Mouse (Mus musculus) thymus, adult 2 months (tissue): ENCODE data around the gene Srf.

Source experiments
- CTCF ChIP-seq: fragments of 200-500 bp; IDR thresholded peaks from 2 replicates; pipeline ENCODE4 v1.5.1; 2012; ENCODE audit warnings: mild to moderate bottlenecking, control low read depth, low read length, moderate library complexity, borderline replicate concordance; ENCODE audit not compliant: control insufficient read depth, poor library complexity, insufficient read depth; ENCODE audit errors: extremely low read depth
- POLR2A ChIP-seq: fragments of 200-500 bp; IDR thresholded peaks from 2 replicates; pipeline ENCODE4 v1.6.1; 2012; ENCODE audit warnings: mild to moderate bottlenecking, low read length, control low read depth, moderate library complexity; ENCODE audit not compliant: control insufficient read depth, poor library complexity, insufficient read depth; ENCODE audit errors: extremely low read depth

DNA sequence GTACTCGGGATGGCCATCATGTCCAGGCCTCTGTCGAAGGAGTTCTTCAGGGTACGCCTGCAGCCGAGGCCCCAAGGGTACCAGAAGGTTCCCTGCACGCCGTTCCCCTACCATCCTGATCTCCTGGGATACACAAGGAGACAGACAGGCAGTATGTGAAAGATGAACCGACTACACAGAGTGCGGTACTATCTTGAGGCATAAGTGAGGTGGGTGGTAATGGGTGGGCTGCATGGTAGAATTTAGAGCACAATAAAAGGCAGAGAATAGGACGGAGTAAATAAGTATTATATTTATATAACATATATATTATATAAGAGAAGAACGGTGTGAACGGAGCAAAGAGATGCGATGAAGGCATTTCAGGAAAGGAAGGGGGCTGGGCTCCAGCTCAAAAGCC, 12.3 kb downstream of the Srf start:
- no peak for TF ChIP-seq POLR2A
- no peak for TF ChIP-seq CTCF
